Mouse (Mus musculus) liver, embryonic 11.5 days (tissue): ENCODE results near the gene Fst. TPM values are rescaled to one million over a fixed set of nuclear protein-coding genes. Genes with fewer than 3 reads are reported as not detected.

Experiments
- ATAC-seq: fragments of 200-750 bp; cut with Nextera tagmentation; replicated peaks from 2 replicates; pipeline ENCODE4 v1.8.0; 2017; ENCODE audit warnings: moderate number of reproducible peaks, mild to moderate bottlenecking, moderate TSS enrichment, moderate library complexity; ENCODE audit not compliant: low FRiP score
- DNase-seq: peaks from one replicate; pipeline ENCODE4 v3.0.0-alpha.2; 2017; ENCODE audit warnings: low spot score
- H3K27ac ChIP-seq: fragments of 300-500 bp; sonication (generic); 2 replicates; pipeline ENCODE4 v1.5.1; 2014; ENCODE audit warnings: mild to moderate bottlenecking, low read depth, low read length, control low read depth
- H3K27me3 ChIP-seq: fragments of 300-500 bp; sonication (generic); replicated peaks from 2 replicates; pipeline ENCODE4 v1.6.1; 2014; ENCODE audit warnings: low read length, mixed read lengths; ENCODE audit not compliant: control insufficient read depth, insufficient read depth
- H3K36me3 ChIP-seq: fragments of 300-500 bp; sonication (generic); 2 replicates; pipeline ENCODE4 v1.6.1; 2014; ENCODE audit warnings: mild to moderate bottlenecking, low read length, moderate library complexity, mixed read lengths; ENCODE audit not compliant: control insufficient read depth, insufficient read depth
- H3K4me1 ChIP-seq: fragments of 300-500 bp; sonication (generic); replicated peaks from 2 replicates; pipeline ENCODE4 v1.6.1; 2014; ENCODE audit warnings: low read length, mixed read lengths; ENCODE audit not compliant: control insufficient read depth, insufficient read depth
- H3K4me2 ChIP-seq: fragments of 300-500 bp; sonication (generic); 2 replicates; pipeline ENCODE4 v1.6.1; 2014; ENCODE audit warnings: mild to moderate bottlenecking, control low read depth, moderate library complexity
- H3K4me3 ChIP-seq: fragments of 300-500 bp; sonication (generic); 2 replicates; pipeline ENCODE4 v1.5.1; 2014; ENCODE audit warnings: low read depth, low read length, control low read depth
- H3K9ac ChIP-seq: fragments of 300-500 bp; sonication (generic); 2 replicates; pipeline ENCODE4 v1.6.1; 2014; ENCODE audit warnings: low read depth, low read length, control low read depth
- H3K9me3 ChIP-seq: fragments of 300-500 bp; sonication (generic); 2 replicates; pipeline ENCODE4 v1.6.1; 2016; ENCODE audit warnings: low read length, inconsistent platforms, mixed read lengths; ENCODE audit not compliant: control insufficient read depth
- WGBS: fragments of 180-500 bp; shearing (Covaris S2); extraction: QIAGEN DNeasy Blood & Tissue Kit; methylation state at CpG from one replicate; pipeline ENCODE4 v1.1.7; 2014; 5-methylcytosine and 5-hydroxymethylcytosine counted together
- polyA plus RNA-seq: library from polyadenylated mRNA; unstranded; fragments of >200 nt; fragmentation: Nextera tagmentation; extraction: Ambion mirVana; gene quantifications from 2 replicates; pipeline ENCODE4 v1.2.1, GENCODE M21; 2014

The Fst gene
- 16.5 and 19.5 TPM in 2 replicates for polyA plus RNA-seq

DNA sequence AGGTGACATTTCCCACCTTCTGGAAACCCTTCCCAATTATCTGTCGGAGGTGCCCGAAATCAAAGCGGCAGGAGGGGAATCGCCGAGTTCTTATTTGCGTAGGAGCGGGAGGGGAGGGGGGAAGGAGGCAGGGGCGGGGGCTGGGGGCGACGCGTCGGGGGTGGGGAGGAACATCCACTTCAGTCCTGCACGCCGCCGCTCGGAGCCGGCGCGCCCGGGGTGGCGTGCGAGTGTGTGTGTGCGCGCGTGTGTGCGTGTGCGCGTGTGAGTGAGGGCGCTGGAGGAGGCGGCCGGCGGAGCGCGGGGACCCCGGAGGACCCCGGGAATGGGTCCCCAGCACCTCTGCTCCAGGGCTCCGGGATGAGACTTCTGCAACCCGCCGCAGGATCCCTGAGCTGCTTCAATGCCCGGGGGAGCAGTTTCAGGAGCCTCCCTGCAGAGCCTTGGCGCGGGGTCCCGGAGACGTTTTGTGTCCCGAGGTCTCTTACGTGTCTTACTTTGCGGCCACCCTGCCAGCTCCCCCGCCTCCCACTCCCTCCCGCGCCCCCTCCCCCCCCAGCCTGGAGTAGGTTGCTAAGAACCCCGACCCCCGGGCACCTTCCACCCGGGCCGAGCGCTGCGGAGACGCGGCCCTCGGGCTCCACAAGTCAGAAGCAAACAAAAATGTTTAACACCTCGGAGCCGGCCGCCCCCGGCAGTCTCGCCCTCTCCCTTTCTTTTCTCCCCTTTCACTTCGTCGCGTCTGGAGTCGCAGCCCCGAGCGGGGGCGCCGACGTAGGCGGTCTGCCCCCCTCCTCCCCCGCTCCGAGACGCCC lies at the start of gene Fst:
Gene Fst (minus strand): TSS at position 66 of the 815 bp plus-strand sequence.
- Histone ChIP-seq H3K9me3 (no peaks in the 10 kb centered on the region), H3K27ac (peak within 1 kb of the TSS; percentile 32; the same call in 1 of the 2 replicates), H3K4me1 (no peaks in the 10 kb centered on the region), H3K4me2 (peak within 1 kb of the TSS; percentile 75), H3K36me3 (no peaks in the 10 kb centered on the region), H3K4me3 (peak within 1 kb of the TSS; percentile 57), H3K27me3 (peaks cover 69% of the 10 kb centered on the region), H3K9ac (peak within 1 kb of the TSS; percentile 37; the same call in 1 of the 2 replicates)
- peak; percentile 51 for DNase-seq
- peak; percentile 35 for ATAC-seq
- under 1% methylated on average over 62 of the region's 77 CpGs for WGBS

GRCm38 (mm10) chr13:114493826-114494225 lies 35.1 kb upstream of the Fst start:
- Histone ChIP-seq H3K9me3 (no peaks in the 10 kb centered on the region), H3K4me2 (no peak overlapping the region), H3K9ac (no peak overlapping the region), H3K27me3 (no peaks in the 10 kb centered on the region), H3K4me3 (no peak overlapping the region), H3K36me3 (no peaks in the 10 kb centered on the region), H3K27ac (no peak overlapping the region), H3K4me1 (no peaks in the 10 kb centered on the region)
- ATAC-seq (no peak), DNase-seq (no peak)
- 66% methylated on average over 3 of the region's 3 CpGs for WGBS

GRCm38 (mm10) chr13:114488178-114488577 lies 29.4 kb upstream of the Fst start:
- Histone ChIP-seq H3K4me3 (no peak overlapping the region), H3K4me1 (no peaks in the 10 kb centered on the region), H3K9me3 (no peaks in the 10 kb centered on the region), H3K4me2 (no peak overlapping the region), H3K27ac (no peak overlapping the region), H3K9ac (no peak overlapping the region), H3K36me3 (no peaks in the 10 kb centered on the region), H3K27me3 (no peaks in the 10 kb centered on the region)
- WGBS, result 68% methylated on average over 7 of the region's 7 CpGs
- ATAC-seq (no peak), DNase-seq (no peak)

DNA sequence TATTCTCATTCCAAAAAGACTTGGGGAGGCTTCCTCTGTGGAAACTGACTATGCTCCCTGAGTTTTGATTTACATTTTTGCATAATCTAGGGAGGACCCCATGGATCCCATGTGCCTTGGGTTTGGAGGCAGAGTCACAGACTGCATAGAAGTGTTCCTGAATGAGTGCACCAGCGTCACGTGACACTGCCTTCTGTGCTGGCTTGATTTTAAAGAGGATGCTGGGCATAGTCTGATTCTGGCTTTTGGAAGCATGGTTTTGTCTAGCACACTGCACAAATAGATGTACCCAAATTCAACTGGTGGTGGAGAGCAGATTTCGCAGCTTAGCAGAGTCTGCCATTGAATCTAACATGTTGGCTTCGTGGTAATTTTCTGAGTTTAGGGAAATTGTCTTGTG lies 19.6 kb upstream of the Fst start:
- WGBS, result 83% methylated on average over 4 of the region's 4 CpGs
- ATAC-seq, result no peak

DNA sequence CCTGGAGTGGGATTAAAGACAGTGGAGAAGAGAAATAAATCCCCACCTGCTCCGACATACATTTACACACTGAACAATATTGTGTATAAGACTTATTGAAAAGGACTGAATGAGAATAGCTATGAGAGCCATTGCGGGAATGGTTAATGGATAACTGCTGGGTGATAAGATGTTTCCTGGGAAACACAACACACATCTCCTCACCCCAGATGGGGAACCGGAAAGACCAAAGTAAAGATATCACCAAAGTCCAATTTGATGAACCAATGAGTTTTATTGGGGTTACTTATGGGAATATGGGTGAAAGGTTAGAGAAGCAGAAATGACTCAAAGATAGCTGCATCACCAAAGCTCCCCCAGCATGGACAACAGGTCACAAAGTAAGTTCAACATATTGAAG lies 11.2 kb upstream of the Fst start:
- Histone ChIP-seq H3K27me3 (no peaks in the 10 kb centered on the region), H3K9me3 (no peaks in the 10 kb centered on the region), H3K9ac (no peak overlapping the region), H3K4me3 (no peak overlapping the region), H3K27ac (no peak overlapping the region), H3K4me1 (no peaks in the 10 kb centered on the region), H3K36me3 (no peaks in the 10 kb centered on the region), H3K4me2 (no peak overlapping the region)
- WGBS, result 72% methylated on average over 3 of the region's 3 CpGs
- no peak for DNase-seq
- no peak for ATAC-seq

More for the DNA sequence above, 19.6 kb upstream of the Fst start:
- no peak overlapping the region for H3K4me2 ChIP-seq
- H3K4me3 ChIP-seq, result no peak overlapping the region
- no peak overlapping the region for H3K9ac ChIP-seq
- H3K27me3 ChIP-seq, result no peaks in the 10 kb centered on the region
- DNase-seq, result no peak
- H3K27ac ChIP-seq, result no peak overlapping the region
- H3K9me3 ChIP-seq, result no peaks in the 10 kb centered on the region
- no peaks in the 10 kb centered on the region for H3K36me3 ChIP-seq
- H3K4me1 ChIP-seq, result no peaks in the 10 kb centered on the region

DNA sequence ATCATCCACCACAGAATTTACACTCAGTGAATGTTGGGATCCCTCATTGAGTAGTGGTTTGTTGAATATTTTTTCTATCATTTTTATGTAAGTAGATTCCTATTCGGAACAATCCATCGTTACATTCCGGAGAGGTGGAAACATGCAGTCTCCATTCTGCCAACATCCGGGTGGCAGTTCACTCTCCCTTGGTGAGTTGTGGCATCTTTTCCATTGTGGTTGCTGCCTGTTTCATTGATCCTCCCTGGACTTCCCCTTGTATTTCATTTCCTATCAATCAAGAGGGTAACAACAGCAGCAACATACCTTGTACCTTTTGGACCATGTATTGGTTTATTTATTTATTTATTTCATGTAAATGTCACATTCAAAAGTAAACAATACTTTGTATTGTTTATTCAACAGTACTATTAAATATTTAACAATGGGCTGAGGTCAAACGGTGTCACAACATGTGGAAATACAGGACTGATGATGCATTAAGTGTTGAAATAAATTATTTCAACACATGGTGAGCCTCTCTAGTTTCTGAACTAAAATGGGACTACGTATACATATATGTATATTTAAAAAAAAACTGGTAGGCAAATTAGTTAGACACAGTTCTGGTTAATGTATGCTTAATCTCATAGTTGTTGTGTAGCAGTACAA lies 7.6 kb upstream of the Fst start:
- Histone ChIP-seq H3K4me1 (no peaks in the 10 kb centered on the region), H3K9ac (no peak overlapping the region), H3K36me3 (no peaks in the 10 kb centered on the region), H3K4me3 (no peak overlapping the region), H3K4me2 (no peak overlapping the region), H3K9me3 (no peaks in the 10 kb centered on the region), H3K27ac (no peak overlapping the region), H3K27me3 (peaks cover 5% of the 10 kb centered on the region)
- no peak for ATAC-seq
- WGBS, result 84% methylated on average over 6 of the region's 6 CpGs
- no peak for DNase-seq

DNA sequence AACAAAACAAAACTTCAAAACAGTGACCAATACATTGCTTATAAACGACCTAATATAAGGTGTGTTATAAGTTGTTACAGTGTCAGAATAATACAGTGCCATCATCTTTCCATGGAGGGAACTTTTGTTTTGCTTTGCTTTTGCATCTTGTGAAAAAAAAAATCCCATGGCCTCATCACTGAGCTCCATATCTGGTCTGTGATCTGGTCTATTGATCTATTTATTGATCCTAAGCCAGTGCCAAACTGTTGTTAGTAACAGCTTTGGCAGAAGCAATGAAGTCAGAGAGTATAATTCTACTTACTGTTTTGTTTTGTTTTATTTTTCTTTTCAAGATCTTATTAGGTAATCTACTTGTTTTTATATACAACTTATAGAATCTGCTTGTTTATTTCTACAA lies 6.6 kb upstream of the Fst start:
- peaks cover 10% of the 10 kb centered on the region for H3K27me3 ChIP-seq
- no peaks in the 10 kb centered on the region for H3K4me1 ChIP-seq
- no peaks in the 10 kb centered on the region for H3K36me3 ChIP-seq
- no peaks in the 10 kb centered on the region for H3K9me3 ChIP-seq
- ATAC-seq (no peak), DNase-seq (no peak)
- 46% methylated on average over 1 of the region's 1 CpGs for WGBS
- H3K9ac ChIP-seq, result no peak overlapping the region
- no peak overlapping the region for H3K27ac ChIP-seq
- H3K4me2 ChIP-seq, result no peak overlapping the region
- no peak overlapping the region for H3K4me3 ChIP-seq

GRCm38 (mm10) chr13:114464824-114465223 lies 6.1 kb upstream of the Fst start:
- Histone ChIP-seq H3K4me1 (no peaks in the 10 kb centered on the region), H3K27ac (no peak overlapping the region), H3K4me2 (no peak overlapping the region), H3K9ac (no peak overlapping the region), H3K9me3 (no peaks in the 10 kb centered on the region), H3K27me3 (peaks cover 16% of the 10 kb centered on the region), H3K4me3 (no peak overlapping the region), H3K36me3 (no peaks in the 10 kb centered on the region)
- whole genome bisulfite sequencing, result 67% methylated on average over 3 of the region's 3 CpGs
- DNase-seq (no peak), ATAC-seq (no peak)
